Mouse (Mus musculus): ENCODE data around the gene Laptm4a.
"Not testable (repeated sequence)": the region's sequence is repeated elsewhere in the genome, so short reads cannot be mapped to it uniquely, and the experiment has no call there.

The Laptm4a gene

GRCm38 (mm10) chr12:8901934-8902333, 19.5 kb upstream of the Laptm4a start:
- in situ Hi-C loops (cut with MboI; ENCODE audit: low sequenced_read_pairs) = no loop called here

- in situ Hi-C loops (cut with MboI; ENCODE audit: low sequenced_read_pairs) = no loop called here
Observed at GRCm38 (mm10) chr12:8902479-8902878, 19.0 kb upstream of the Laptm4a start.

- in situ Hi-C loops (cut with MboI; ENCODE audit: low sequenced_read_pairs) = no loop called here
Observed at GRCm38 (mm10) chr12:8912860-8913685, 8.4 kb upstream of the Laptm4a start.

GRCm38 (mm10) chr12:8913701-8914340, 7.6 kb upstream of the Laptm4a start:
- in situ Hi-C loops (cut with MboI; ENCODE audit: low sequenced_read_pairs) = no loop called here

DNA sequence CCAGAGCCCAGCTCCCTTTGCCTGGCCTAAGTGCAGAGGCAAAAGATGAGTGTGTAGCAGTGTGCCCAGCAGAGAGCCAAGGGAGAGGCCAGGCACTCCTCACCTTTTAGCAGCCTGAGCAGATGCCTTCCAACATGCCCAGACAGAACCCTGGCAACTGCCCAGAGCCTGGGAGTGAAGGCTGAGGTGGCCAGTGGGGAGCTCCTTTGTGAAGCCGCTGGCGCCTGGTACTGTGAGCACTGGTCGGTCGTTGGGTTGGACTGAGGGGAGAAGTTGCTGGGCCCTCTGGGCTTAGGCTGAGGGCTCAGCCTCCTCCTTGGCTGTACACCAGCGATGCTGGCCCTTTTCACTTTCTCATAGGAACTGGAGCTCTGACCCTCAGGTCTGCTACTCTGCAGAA, 5.1 kb upstream of the Laptm4a start:
- in situ Hi-C loops (cut with MboI; ENCODE audit: low sequenced_read_pairs) = no loop called here

- in situ Hi-C loops (cut with MboI; ENCODE audit: low sequenced_read_pairs) = no loop called here
Observed at GRCm38 (mm10) chr12:8919231-8919630, 2.2 kb upstream of the Laptm4a start.

DNA sequence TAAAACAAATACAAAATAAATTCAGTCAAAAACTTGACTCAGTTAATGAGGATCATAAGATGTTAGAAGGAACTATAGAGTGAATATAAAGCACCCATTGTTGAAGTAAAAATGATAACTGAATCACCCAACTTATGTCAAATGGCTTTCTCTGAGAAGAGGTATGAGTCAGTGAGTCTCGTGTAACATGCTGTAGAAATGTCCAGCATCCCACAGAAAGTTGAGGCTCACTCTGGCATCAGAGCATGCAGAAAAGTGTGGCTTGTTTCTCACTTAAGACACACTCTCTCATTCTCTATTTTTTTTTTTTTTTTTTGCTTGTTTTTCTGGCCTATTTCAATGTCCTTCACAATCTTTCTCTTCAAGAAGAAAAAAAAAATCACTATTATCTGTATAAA, 469 bp upstream of the Laptm4a start:
- in situ Hi-C loops (cut with MboI; ENCODE audit: low sequenced_read_pairs) = no loop called here

DNA sequence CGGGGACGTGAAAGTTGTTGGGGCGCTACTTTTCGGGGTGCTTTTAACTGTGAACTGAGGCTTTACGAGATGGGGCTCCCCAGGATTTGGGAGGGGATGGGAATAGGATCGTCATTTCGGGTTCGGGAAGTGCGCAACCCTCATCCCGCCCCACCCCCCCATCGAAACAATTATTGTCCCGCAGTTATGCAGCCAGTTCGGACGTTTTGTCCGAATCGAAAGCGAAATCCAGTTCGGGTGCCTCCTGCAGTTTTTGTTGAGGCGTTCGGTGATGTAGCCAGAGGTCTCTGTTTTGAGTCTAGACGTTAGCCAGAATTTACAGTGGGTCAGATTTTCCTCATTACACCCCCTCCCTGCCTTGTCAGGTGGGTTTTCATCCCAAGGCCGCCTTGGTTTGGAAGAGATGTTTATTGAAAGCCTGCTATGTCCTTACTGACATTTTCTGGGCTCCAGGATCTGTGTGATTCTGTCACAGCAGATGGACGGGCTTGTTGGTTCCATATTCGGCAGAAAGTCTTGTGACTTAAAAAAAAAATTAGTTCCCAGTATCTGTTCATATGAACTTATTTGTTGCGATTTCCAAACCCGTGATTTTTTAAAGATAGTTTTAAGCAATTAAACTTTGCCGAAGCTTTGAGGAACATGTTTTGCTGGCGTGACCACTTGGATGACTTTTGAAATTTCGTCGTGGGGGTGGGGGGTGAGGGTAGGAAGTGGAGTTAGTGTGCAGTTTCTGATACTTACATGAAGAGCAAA, 1.1 kb downstream of the Laptm4a start:
- in situ Hi-C loops (cut with MboI; ENCODE audit: low sequenced_read_pairs) = no loop called here

DNA sequence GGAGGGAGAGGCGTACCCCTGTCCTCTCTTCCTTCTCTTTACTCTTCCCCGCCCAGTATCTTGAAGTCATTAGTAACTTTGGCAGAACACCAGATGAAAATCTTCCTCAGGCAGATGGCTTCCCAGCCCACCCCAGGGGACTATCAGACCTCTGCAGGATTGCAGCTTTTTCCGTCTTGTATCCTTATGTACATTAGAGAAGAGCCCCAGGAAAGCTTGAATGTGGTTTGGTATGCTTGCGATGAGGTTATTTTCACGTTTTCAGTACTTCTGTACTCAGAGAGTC, 1.6 kb downstream of the Laptm4a start:
- in situ Hi-C loops (cut with MboI; ENCODE audit: low sequenced_read_pairs) = no loop called here

GRCm38 (mm10) chr12:8923603-8924002, 2.1 kb downstream of the Laptm4a start:
- in situ Hi-C loops (cut with MboI; ENCODE audit: low sequenced_read_pairs) = no loop called here

- in situ Hi-C loops (cut with MboI; ENCODE audit: low sequenced_read_pairs) = no loop called here
Observed at GRCm38 (mm10) chr12:8927652-8928051, 6.2 kb downstream of the Laptm4a start.

DNA sequence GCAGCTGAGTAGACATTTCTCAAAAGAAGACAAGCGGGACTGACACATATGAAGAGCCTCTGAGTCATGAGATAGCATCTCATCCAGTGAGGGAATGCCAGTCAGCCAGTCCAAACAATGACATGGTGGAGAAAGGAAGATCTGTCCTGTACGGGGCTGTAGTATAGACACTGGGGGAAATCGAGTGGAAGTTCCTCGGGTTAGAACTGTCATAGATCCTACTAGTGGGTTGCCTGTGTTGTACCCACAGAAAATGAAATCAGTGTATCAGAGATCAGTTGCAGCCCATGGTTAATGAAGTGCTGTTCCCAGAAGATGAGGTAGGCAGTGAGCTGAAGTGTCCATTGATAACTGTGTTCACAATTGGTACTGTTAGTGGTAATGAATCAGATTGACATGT, 7.3 kb downstream of the Laptm4a start:
- in situ Hi-C loops (cut with MboI; ENCODE audit: low sequenced_read_pairs) = no loop called here

DNA sequence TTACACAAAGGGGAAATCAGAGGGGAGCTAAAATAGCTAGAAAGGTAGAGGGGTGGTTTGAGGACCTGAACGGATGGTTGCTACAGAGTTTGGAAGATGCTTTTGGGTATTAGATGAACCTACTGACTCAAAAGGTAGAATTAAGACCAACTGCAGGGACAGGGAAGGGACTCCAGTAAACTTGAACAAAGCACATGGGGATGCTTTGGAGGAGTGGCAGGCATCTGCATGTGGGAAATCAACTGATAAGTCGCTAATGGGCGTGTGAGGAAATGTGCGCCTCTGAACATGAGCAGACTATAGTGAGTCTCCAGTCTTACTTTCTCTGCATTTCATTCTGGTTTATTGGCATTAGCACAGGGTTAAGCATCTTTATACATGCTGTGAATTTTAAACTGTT, 9.6 kb downstream of the Laptm4a start:
- in situ Hi-C loops (cut with MboI; ENCODE audit: low sequenced_read_pairs) = no loop called here

GRCm38 (mm10) chr12:8935349-8935748, 13.9 kb downstream of the Laptm4a start:
- in situ Hi-C loops (cut with MboI; ENCODE audit: low sequenced_read_pairs) = no loop called here

DNA sequence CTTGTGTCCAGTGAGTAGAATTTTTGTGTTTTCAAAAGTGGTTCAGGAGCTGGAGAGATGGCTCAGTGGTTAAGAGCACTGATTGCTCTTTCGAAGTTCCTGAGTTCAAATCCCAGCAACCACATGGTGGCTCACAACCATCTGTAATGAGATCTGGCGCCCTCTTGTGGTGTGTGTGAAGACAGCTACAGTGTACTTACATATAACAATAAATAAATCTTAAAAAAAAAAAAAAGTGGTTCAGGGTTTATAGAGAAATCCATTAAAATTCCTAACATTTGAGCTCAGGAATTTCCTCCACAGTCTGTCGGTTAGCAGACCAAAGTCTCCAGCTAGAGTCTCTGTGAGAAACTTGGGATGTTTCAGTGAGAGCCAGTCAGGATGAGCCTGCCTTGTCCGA, 14.7 kb downstream of the Laptm4a start:
- in situ Hi-C loops (cut with MboI; ENCODE audit: low sequenced_read_pairs) = not testable (repeated sequence)

DNA sequence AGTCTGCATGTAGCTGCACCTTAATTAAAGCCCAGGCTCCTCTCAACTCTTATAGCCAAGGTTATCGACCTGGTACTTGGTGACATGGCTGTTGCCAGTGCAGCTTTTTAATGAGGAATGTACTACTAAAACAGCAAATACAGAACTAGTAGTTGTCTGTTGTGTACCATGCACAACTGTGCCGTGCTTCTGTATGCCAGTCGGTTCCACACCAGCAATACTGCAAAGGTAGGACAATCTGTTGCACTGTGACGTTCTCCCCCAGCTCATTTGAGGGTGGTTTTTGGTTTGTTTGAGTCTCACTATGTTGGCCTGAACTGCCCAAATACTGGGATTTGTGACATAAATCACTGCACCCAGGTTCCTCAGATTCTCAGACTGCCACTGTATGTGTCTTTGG, 18.0 kb downstream of the Laptm4a start:
- in situ Hi-C loops (cut with MboI; ENCODE audit: low sequenced_read_pairs) = no loop called here

DNA sequence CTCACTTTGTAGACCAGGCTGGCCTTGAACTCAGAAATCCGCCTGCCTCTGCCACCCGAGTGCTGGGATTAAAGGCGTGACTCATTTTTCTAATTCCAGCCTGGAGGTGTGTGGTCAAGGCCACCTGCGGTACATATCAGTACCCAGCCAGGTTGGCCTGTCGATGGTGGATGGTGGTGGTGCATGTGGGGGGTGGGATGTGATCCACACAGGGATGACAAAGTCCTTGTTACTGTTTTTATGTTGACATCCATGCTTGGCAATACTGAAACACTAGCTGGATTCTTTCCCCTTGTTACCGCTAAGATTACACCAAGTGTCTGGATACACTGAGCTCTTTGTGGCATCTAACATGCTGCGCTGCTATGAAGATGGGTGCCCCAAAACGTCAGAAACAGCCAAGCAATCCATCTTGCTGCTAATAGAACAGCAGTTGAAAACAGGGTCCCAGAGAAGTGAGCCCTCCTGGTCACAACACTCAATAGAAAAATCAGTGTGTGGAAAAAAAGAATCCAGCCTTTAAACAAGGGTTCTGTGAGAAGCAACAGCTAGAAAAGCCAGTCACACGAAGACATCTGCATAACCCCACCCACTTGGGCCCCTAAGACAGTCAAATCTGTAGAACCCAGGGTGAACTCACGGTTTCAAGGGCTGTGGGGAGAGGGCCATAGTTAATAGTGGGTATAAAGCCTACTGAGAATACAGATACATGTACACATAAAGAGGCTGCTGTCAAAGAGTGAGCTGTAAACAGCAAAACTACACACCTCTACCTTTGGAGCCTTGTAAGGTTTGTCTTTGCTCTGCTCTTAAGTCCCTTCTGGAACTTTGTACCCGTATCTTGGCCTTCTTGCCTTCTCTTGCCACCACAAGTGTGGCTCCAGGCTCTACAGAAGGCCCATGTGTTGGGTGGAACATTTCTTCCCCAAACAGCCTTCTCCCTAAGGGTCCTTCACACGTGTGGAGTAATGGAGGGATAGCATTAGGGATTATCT, 18.8 kb downstream of the Laptm4a start:
- in situ Hi-C loops (cut with MboI; ENCODE audit: low sequenced_read_pairs) = no loop called here

DNA sequence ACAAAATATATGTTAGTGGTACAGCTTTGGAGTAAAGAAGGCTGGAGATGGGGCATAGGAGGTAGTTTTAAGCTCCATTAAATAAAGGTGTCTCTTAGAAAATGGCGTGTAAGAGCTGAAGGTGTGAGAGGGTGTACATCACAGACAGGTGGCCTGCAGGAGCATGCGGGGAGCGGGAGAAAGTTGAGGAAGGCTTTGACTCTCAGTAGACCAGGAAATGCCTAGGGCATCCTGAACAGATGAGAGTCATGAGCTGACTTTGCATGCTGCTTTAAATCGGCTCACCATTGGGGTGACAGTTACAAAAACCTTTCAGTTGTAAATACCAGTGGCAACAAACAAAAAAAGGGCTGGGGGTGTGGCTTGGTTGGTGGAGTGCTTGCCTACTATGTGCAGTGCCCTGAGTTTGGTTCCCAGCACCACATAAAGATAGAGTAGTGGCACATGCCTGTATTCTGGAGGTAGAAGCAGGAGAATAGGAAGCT, 19.7 kb downstream of the Laptm4a start:
- in situ Hi-C loops (cut with MboI; ENCODE audit: low sequenced_read_pairs) = no loop called here

GRCm38 (mm10) chr12:8941699-8942392, 20.4 kb downstream of the Laptm4a start:
- in situ Hi-C loops (cut with MboI; ENCODE audit: low sequenced_read_pairs) = no loop called here

GRCm38 (mm10) chr12:8947163-8947562, 25.7 kb downstream of the Laptm4a start:
- in situ Hi-C loops (cut with MboI; ENCODE audit: low sequenced_read_pairs) = no loop called here
